Mouse (Mus musculus) E14TG2a.4 (cell line): ENCODE data around the gene Cdt1.

Experiments
- H3K27me3 ChIP-seq: 2 replicates; pipeline ENCODE4 v1.6.1; 2014; ENCODE audit warnings: low read length, control low read depth; ENCODE audit not compliant: insufficient read depth
- H3K36me3 ChIP-seq: 2 replicates; pipeline ENCODE4 v1.6.1; 2014; ENCODE audit warnings: low read length, control low read depth; ENCODE audit not compliant: insufficient read depth
- H3K4me1 ChIP-seq: replicated peaks from 2 replicates; pipeline ENCODE4 v1.6.1; 2014; ENCODE audit warnings: low read depth, low read length, control low read depth
- H3K4me3 ChIP-seq: replicated peaks from 2 replicates; pipeline ENCODE4 v1.5.1; 2014; ENCODE audit warnings: mild to moderate bottlenecking, low read length
- H3K9me3 ChIP-seq: 2 replicates; pipeline ENCODE4 v1.6.1; 2014; ENCODE audit warnings: low read length, control low read depth
- CTCF ChIP-seq: conservative IDR thresholded peaks from 2 replicates; pipeline ENCODE4 v1.5.1; 2014; ENCODE audit warnings: low read length
- NANOG ChIP-seq: IDR thresholded peaks from 2 replicates; pipeline ENCODE4 v1.6.1; 2014; ENCODE audit warnings: borderline replicate concordance, low read length, mixed read lengths
- POU5F1 ChIP-seq: IDR thresholded peaks from 2 replicates; pipeline ENCODE4 v1.6.1; 2014; ENCODE audit warnings: low read length, borderline replicate concordance

Cdt1 gene

GRCm38 (mm10) chr8:122618660-122619378 is 51.0 kb downstream of the Cdt1 start:
- Histone ChIP-seq H3K4me1 (peaks cover 6% of the 10 kb centered on the region; the same call in 1 of the 2 replicates), H3K4me3 (no peak overlapping the region), H3K36me3 (peaks cover 22% of the 10 kb centered on the region), H3K27me3 (no peaks in the 10 kb centered on the region), H3K9me3 (no peaks in the 10 kb centered on the region)
- TF ChIP-seq POU5F1 (no peak), CTCF (no peak), NANOG (no peak)

- TF ChIP-seq POU5F1 (no peak), NANOG (no peak), CTCF (no peak)
- H3K4me1 ChIP-seq: peaks cover 10% of the 10 kb centered on the region; the same call in 1 of the 2 replicates
- H3K27me3 ChIP-seq: no peaks in the 10 kb centered on the region
These were observed 52.6 kb downstream of the Cdt1 start for GRCm38 (mm10) chr8:122620446-122620845.

DNA sequence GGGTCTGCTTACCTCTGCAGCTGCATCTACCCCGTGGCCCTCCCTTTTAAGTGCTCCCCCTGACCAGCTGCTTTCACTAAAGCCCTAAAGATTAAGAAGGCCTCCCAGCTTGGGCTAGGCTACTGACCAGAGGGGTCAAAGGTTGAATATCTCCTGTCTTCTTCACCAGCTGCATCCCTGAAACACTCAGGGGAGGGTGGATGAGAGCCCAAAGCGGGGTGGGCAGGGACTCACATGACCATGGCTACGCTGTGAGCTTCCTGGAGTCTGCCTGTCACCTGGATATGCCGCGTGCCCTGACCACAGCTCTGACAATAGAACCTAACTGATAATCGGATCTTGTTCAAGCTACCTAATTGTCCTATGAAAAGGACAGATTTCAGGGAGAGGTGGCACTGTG is 54.9 kb downstream of the Cdt1 start, which contains the start of gene Pabpn1l:
Gene Pabpn1l, minus strand, starts transcription at position 13 of the 400 bp plus-strand sequence.
- no peaks in the 10 kb centered on the region for H3K27me3 ChIP-seq
- H3K9me3 ChIP-seq: no peaks in the 10 kb centered on the region
- no peak within 1 kb of the TSS for H3K4me3 ChIP-seq
- peaks cover 15% of the 10 kb centered on the region for H3K4me1 ChIP-seq
- H3K36me3 ChIP-seq: no peaks in the 10 kb centered on the region
- TF ChIP-seq NANOG (no peak), CTCF (no peak), POU5F1 (no peak)

More at GRCm38 (mm10) chr8:122620446-122620845, 52.6 kb downstream of the Cdt1 start:
- Histone ChIP-seq H3K4me3 (no peak overlapping the region), H3K36me3 (peaks cover 9% of the 10 kb centered on the region), H3K9me3 (no peaks in the 10 kb centered on the region)
